ENCODE assay signal across 8 mouse cellular contexts in genomic region chr1:178530301-178531078, GRCm38 (mm10). TPM values are rescaled to one million over a fixed set of nuclear protein-coding genes. Genes with fewer than 3 reads are reported as not detected.
DNase-seq lines count a peak whose midpoint lies in the region; ATAC-seq lines count a peak whose summit lies in the region.

No protein-coding gene starts in this region.

- H3K27me3 ChIP-seq in intestine, embryonic 14.5 days (replicated peaks; ENCODE audit: control insufficient read depth, insufficient read depth, low read length): no peaks in the 10 kb centered on the region
- peaks cover 75% of the 10 kb centered on the region for H3K27me3 ChIP-seq in megakaryocyte, embryonic 14.5 days (replicated peaks)

- ATAC-seq in activated CD4-positive, CD25-positive, alpha-beta regulatory T cell, adult 4 months: peak; percentile 48
- ATAC-seq in intestine, embryonic 14.5 days (replicated peaks; ENCODE audit: low FRiP score, low TSS enrichment, low read depth): peak; percentile 36

- peak; percentile 82 for DNase-seq in embryo, embryonic 10 days (ENCODE audit: low spot score)
- DNase-seq in gastrocnemius, postnatal 36 days: peak; percentile 62 to 65
- peak; percentile 93 for DNase-seq in intestine, embryonic 14.5 days (ENCODE audit: low spot score)
- DNase-seq in left cerebral cortex, postnatal 10 days (ENCODE audit: extremely low spot score in 1 of 2, low spot score in 2 of 2): peak; percentile 74 to 87
- peak; percentile 86 for DNase-seq in right cerebral cortex, postnatal 14 days
- peak; percentile 82 to 83 for DNase-seq in urinary bladder, postnatal 36 days (ENCODE audit: low spot score in 2 of 2)

- H3K27ac ChIP-seq in intestine, embryonic 14.5 days (ENCODE audit: low read depth): peak overlapping the region; percentile 22; the same call in 1 of the 2 replicates

- no peaks in the 10 kb centered on the region for H3K36me3 ChIP-seq in intestine, embryonic 14.5 days (ENCODE audit: control insufficient read depth, insufficient read depth, low read length)
- H3K36me3 ChIP-seq in megakaryocyte, embryonic 14.5 days (replicated peaks; ENCODE audit: low read length): no peaks in the 10 kb centered on the region

- intact Hi-C loops in gastrocnemius, postnatal 36 days (cut with DNase I): loop anchor here (1.0 to 5.0 kb wide), 3 partner anchors 157 to 947 kb away; no protein-coding TSS in a partner anchor
- intact Hi-C loops in left cerebral cortex, postnatal 10 days (cut with DNase I): loop anchor here (2.0 to 5.0 kb wide), 2 partner anchors 158 to 217 kb away; no protein-coding TSS in a partner anchor

- peak overlapping the region; percentile 67 for H3K4me3 ChIP-seq in intestine, embryonic 14.5 days (ENCODE audit: low read depth, low read length)
- peak overlapping the region; percentile 87 for H3K4me3 ChIP-seq in megakaryocyte, embryonic 14.5 days (replicated peaks)

- H3K4me1 ChIP-seq in intestine, embryonic 14.5 days (replicated peaks; ENCODE audit: control insufficient read depth, insufficient read depth, low read length): peaks cover 23% of the 10 kb centered on the region
- peaks cover 38% of the 10 kb centered on the region for H3K4me1 ChIP-seq in megakaryocyte, embryonic 14.5 days

- WGBS in intestine, embryonic 14.5 days: under 1% methylated on average over 61 of the region's 62 CpGs

- 0 out of 2 replicates have a peak, but pooled peaks cover 2% of the 10 kb centered on the region for H3K9me3 ChIP-seq in intestine, embryonic 14.5 days (ENCODE audit: control insufficient read depth, low read length)
- H3K9me3 ChIP-seq in megakaryocyte, embryonic 14.5 days: no peaks in the 10 kb centered on the region

- H3K9ac ChIP-seq in intestine, embryonic 14.5 days (ENCODE audit: low read length): peak overlapping the region; percentile 57

- H3K4me2 ChIP-seq in intestine, embryonic 14.5 days (ENCODE audit: low read length): peak overlapping the region; percentile 100

RNA-seq across cellular contexts. Expression of gene Kif26b, which starts 1.6 kb away (rescaled TPM):
- polyA plus RNA-seq in activated CD4-positive, CD25-positive, alpha-beta regulatory T cell, adult 4 months (2017; shearing (Covaris generic)): not detected
- 1 to 10 TPM; 1.7 to 2.8 TPM for total RNA-seq in gastrocnemius, postnatal 36 days (2021)
- polyA plus RNA-seq in intestine, embryonic 14.5 days (2014; fragmentation: Nextera tagmentation; extraction: Ambion mirVana): 8.2 and 8.8 TPM in 2 replicates
- total RNA-seq in left cerebral cortex, postnatal 10 days (2021): 10 to 100 TPM; 16.3 to 18.8 TPM
- polyA plus RNA-seq in megakaryocyte, embryonic 14.5 days (2012; ENCODE audit: insufficient read depth, low replicate concordance): not detected in 2 replicates

Comparison
In these comparisons a context has a peak if more than half of its experiments do, and no peak if none do; other contexts are left out.
1. Peak in every context shown above with its lines: DNase-seq, ATAC-seq, H3K4me3 ChIP-seq and H3K27ac ChIP-seq.